Mouse (Mus musculus): ENCODE results near the gene Dctpp1. TPM values are rescaled to one million over a fixed set of nuclear protein-coding genes. Genes with fewer than 3 reads are reported as not detected.

Dctpp1 gene
- polyA plus RNA-seq, 1 experiment from 2014 or later = 224 TPM

DNA sequence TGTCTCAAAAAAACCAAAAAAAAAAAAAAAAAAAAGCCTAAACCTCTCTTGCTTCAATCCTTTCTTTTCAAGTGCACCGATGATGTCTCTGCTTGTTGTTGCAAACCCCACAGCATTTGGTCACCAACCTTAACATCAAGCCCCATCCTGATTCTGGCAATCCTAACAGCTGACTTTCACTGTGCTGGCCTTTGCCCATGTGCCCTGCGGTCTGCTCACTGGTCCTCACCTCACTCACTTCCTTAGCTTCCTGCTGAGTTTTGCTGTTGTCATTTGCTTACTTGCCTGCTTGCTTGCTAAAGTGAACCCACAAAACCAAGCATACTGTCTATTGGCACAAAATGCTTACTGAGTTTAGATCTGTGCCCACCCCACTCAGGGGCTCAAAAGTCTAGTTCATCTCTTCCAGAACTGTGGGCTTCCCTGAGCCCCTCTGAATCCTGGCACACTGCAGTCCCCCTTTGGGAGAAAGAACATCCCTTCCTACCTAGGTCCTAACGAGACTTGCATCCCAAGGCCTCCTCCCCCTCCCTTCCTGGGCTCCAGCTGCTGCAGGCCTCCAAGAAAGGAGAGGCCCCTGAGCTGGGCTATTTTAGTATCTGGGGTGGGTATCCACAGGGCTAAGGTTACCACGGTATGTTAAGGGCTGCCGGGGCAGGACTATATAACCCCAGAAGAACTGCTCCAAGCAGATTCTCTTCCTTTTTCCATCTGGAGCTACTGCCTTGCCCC lies 49.3 kb downstream of the Dctpp1 start:
- ATAC-seq (ENCODE audit: low FRiP score) = no peak
- H3K9me3 ChIP-seq = no peaks in the 10 kb centered on the region
- WGBS = 78% methylated on average over 5 of the region's 5 CpGs
- H3K27me3 ChIP-seq = peaks cover 28% of the 10 kb centered on the region
- 0 out of 2 replicates have a peak overlapping the region, but pooled peaks have one; percentile 12 for H3K9ac ChIP-seq
- H3K4me2 ChIP-seq = no peak overlapping the region
- H3K36me3 ChIP-seq (replicated peaks) = no peaks in the 10 kb centered on the region
- H3K4me1 ChIP-seq = peaks cover 29% of the 10 kb centered on the region
- H3K27ac ChIP-seq = no peak overlapping the region
- no peak overlapping the region for H3K4me3 ChIP-seq (replicated peaks)

DNA sequence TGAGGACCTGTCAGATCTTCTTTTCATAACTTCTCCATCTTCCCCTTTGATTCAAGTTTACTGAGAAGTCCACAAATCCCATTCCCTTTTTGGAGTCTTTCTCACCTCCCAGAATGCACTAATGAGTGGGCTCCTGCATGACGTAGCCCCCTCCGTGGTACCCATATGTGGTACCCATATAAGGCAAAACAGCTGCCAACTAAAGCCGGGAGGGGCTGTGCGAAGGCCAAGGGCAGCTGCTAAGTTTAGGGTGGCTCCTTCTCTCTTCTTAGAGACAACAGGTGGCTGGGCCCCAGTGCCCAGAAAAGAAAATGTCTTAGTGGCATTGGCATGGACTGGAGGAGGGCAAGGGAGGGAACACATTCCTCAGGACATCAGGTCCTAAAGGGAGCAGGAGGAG lies 50.2 kb downstream of the Dctpp1 start:
- H3K36me3 ChIP-seq (replicated peaks) = peaks cover 1% of the 10 kb centered on the region; the same call in 1 of the 2 replicates
- no peak overlapping the region for H3K27ac ChIP-seq
- peaks cover 34% of the 10 kb centered on the region for H3K4me1 ChIP-seq
- no peak overlapping the region for H3K9ac ChIP-seq
- H3K9me3 ChIP-seq = no peaks in the 10 kb centered on the region
- H3K4me2 ChIP-seq = no peak overlapping the region; the same call in 1 of the 2 replicates
- peaks cover 25% of the 10 kb centered on the region for H3K27me3 ChIP-seq
- no peak for ATAC-seq (ENCODE audit: low FRiP score)
- WGBS = 93% methylated on average over 4 of the region's 4 CpGs
- H3K4me3 ChIP-seq (replicated peaks) = no peak overlapping the region

DNA sequence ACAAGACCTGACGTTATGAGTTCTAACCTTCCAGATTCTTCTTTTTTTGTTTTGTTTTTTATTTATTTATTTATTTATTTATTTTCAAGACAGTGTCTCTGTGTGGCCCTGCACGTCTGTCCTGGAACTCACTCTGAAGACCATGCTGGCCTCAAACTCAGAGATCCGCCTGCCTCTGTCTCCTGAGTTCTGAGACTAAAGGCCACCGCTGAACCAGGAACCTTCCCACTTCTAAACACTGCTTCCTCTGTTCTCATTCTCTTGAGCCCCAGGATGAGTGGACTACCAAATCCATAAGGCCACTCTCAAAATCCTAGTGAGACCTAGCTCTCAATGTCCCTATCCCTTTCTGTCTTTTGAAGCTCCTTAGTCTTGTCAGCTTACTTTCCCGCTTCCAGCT lies 50.7 kb downstream of the Dctpp1 start:
- H3K4me3 ChIP-seq (replicated peaks) = no peak overlapping the region
- H3K9ac ChIP-seq = no peak overlapping the region
- peaks cover 5% of the 10 kb centered on the region; the same call in 1 of the 2 replicates for H3K36me3 ChIP-seq (replicated peaks)
- H3K27ac ChIP-seq = no peak overlapping the region
- WGBS = 83% methylated on average over 5 of the region's 5 CpGs
- H3K9me3 ChIP-seq = no peaks in the 10 kb centered on the region
- no peak for ATAC-seq (ENCODE audit: low FRiP score)
- peaks cover 35% of the 10 kb centered on the region for H3K4me1 ChIP-seq
- peaks cover 21% of the 10 kb centered on the region for H3K27me3 ChIP-seq
- peak overlapping the region; percentile 67 for H3K4me2 ChIP-seq

DNA sequence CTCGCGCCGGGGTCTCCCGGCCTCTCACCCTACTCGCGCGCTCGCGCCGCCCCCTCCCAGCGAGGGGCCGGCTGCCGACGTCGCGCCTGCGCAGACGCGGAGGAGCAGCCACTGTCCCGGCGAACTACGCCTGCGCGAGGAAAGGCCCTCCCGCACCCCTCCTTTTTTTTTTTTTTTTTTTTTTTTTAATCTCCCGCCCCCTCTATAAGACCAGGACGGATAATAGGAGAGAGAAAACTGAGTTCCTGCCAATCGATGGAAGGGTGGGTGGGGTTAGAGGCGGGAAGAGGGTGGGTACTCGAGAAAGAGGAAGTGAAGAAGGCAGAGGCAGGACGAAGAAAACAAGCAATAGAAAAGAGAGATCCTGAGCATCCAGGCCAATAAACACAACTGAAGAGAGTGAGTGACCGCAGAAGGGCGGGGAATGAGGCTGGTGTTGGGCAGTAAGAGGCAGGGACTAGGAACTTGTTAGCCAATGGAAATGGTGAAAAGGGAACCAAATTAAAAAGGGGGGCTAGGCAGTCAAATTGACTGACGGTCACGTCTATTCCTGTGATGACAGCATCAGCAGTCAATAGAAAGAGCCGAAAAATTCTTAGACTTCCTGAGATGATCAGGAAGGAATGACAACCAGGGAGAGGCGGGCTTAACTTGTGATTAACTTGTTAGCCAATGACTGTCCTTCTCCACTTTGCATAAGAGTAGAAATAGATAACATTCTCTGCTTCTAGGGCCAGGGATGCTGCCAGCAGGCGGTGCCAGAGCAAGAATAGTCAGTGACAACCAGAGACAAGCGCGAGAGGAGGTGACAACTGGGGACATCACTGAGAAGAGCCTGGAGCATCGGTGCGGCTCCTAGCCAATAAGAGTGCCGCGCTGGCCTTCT lies 51.7 kb downstream of the Dctpp1 start, which contains the start of gene Mylpf:
Mylpf (plus strand) TSS at position 338 of the 886 bp plus-strand sequence.
- Histone ChIP-seq H3K4me1 (peaks cover 35% of the 10 kb centered on the region), H3K4me2 (peak within 1 kb of the TSS; percentile 100), H3K9ac (peak within 1 kb of the TSS; percentile 96), H3K27me3 (peaks cover 10% of the 10 kb centered on the region), H3K36me3 (replicated peaks) (peaks cover 11% of the 10 kb centered on the region), H3K27ac (peak within 1 kb of the TSS; percentile 87), H3K4me3 (replicated peaks) (peak within 1 kb of the TSS; percentile 96), H3K9me3 (no peaks in the 10 kb centered on the region)
- WGBS = under 1% methylated on average over 32 of the region's 44 CpGs
- peak; percentile 94 for ATAC-seq (ENCODE audit: low FRiP score)

DNA sequence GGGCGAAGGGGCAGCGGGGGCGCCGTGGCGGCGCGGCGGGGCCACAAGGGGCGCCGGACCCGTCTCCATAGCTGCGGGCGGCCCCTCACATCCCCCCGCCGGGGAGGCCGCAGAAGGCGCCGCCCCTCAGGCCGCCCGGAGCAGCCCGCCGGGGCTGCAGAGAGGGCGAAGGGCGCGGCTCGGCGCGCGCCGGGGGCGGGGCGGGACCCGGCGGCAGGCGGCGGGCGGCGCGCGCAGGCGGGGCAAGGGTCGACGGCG lies 52.3 kb downstream of the Dctpp1 start, which contains the start of gene Tbc1d10b:
Tbc1d10b (minus strand) TSS at position 174 of the 258 bp plus-strand sequence.
- ATAC-seq (ENCODE audit: low FRiP score) = peak; percentile 37; the same call in 1 of the 2 replicates

DNA sequence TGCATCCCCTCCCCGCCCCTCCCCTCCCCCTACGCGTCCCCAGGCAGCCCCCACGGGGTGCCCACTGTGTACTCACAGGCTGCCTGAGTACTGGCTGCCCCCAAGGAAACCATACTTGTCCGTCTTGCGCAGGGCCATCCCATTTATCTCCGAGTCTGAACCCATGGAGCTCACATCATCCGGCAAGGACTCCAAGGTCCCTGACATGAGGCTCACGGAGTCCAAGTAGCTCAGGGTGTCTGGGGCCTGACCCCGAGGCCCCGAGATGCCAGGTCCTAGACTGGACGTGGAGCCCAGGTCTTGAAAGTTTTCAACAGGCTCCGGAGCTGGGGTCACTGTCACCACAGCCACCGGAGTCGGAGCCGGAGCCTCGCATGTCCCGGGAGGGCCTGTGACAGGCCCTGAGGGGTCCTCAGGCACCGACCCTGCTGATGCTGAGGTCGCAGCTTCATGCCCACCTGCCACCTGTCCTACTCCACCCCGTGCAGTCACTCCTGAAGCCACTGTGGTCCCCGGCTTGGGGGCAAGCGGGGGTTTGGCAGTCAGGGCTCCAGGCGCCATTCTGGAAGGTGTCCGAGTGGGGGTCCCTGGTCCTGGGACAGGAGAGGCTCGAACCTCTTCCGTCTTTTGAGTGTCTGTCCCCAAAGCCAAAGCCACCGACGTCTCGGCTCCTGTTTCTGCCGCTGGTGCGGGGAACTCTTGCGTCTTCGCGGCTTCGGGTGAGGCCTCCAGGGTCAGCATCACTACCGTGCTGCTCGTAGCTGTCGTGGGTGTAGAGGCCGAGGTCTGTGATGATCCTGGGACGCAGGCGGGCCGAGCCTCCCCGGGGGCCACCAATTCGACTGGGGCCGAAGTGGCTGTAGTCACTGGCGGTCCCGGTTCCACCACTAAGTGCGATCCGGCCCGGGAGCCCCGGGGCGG lies 52.9 kb downstream of the Dctpp1 start:
- Histone ChIP-seq H3K4me3 (replicated peaks) (peak overlapping the region; percentile 96), H3K27me3 (0 out of 2 replicates have a peak, but pooled peaks cover 2% of the 10 kb centered on the region), H3K4me2 (peak overlapping the region; percentile 100), H3K27ac (peak overlapping the region; percentile 87), H3K4me1 (peaks cover 35% of the 10 kb centered on the region), H3K9ac (peak overlapping the region; percentile 96), H3K36me3 (replicated peaks) (peaks cover 23% of the 10 kb centered on the region), H3K9me3 (no peaks in the 10 kb centered on the region)
- WGBS = under 1% methylated on average over 53 of the region's 53 CpGs
- ATAC-seq (ENCODE audit: low FRiP score) = peak; percentile 12; the same call in 1 of the 2 replicates

More for the DNA sequence above, 52.3 kb downstream of the Dctpp1 start, which contains the start of gene Tbc1d10b:
- Histone ChIP-seq H3K27me3 (0 out of 2 replicates have a peak, but pooled peaks cover 5% of the 10 kb centered on the region), H3K9me3 (no peaks in the 10 kb centered on the region), H3K4me3 (replicated peaks) (peak within 1 kb of the TSS; percentile 96), H3K9ac (peak within 1 kb of the TSS; percentile 96), H3K4me2 (peak within 1 kb of the TSS; percentile 100), H3K36me3 (replicated peaks) (peaks cover 17% of the 10 kb centered on the region), H3K4me1 (peaks cover 35% of the 10 kb centered on the region), H3K27ac (peak within 1 kb of the TSS; percentile 87)
- 1% methylated on average over 12 of the region's 44 CpGs for WGBS

Other genes with a start within 250 kb of the Dctpp1 start
- 4.2 and 4.6 TPM in 2 replicates for gene Mvp, start 246.1 kb downstream of the Dctpp1 start, polyA plus RNA-seq (2016; fragmentation: Nextera tagmentation; extraction: Ambion mirVana)
- gene Pagr1b, start 244.2 kb downstream of the Dctpp1 start, polyA plus RNA-seq (2016; fragmentation: Nextera tagmentation; extraction: Ambion mirVana) = 0.38 and 0.56 TPM in 2 replicates
- gene Pagr1a, start 243.4 kb downstream of the Dctpp1 start, polyA plus RNA-seq (2016; fragmentation: Nextera tagmentation; extraction: Ambion mirVana) = 51.4 and 66.8 TPM in 2 replicates
- gene Gm42742, start 239.6 kb downstream of the Dctpp1 start, polyA plus RNA-seq (2016; fragmentation: Nextera tagmentation; extraction: Ambion mirVana) = 53.3 and 75.4 TPM in 2 replicates
- 5.0 and 6.5 TPM in 2 replicates for gene Prrt2, start 239.5 kb downstream of the Dctpp1 start, polyA plus RNA-seq (2016; fragmentation: Nextera tagmentation; extraction: Ambion mirVana)
- gene Maz, start 233.7 kb downstream of the Dctpp1 start, polyA plus RNA-seq (2016; fragmentation: Nextera tagmentation; extraction: Ambion mirVana) = 95.2 and 113 TPM in 2 replicates
- 163 and 170 TPM in 2 replicates for gene Kif22, start 218.2 kb downstream of the Dctpp1 start, polyA plus RNA-seq (2016; fragmentation: Nextera tagmentation; extraction: Ambion mirVana)
- gene Zg16, start 173.4 kb downstream of the Dctpp1 start, polyA plus RNA-seq (2016; fragmentation: Nextera tagmentation; extraction: Ambion mirVana) = not detected in 2 replicates
- 0.88 and 0.91 TPM in 2 replicates for gene AI467606, start 169.3 kb downstream of the Dctpp1 start, polyA plus RNA-seq (2016; fragmentation: Nextera tagmentation; extraction: Ambion mirVana)
- gene Qprt, start 138.5 kb downstream of the Dctpp1 start, polyA plus RNA-seq (2016; fragmentation: Nextera tagmentation; extraction: Ambion mirVana) = 2.0 and 2.4 TPM in 2 replicates
- 0.23 TPM in 1 of 2 replicates, not detected in the other for gene Spn, start 122.9 kb downstream of the Dctpp1 start, polyA plus RNA-seq (2016; fragmentation: Nextera tagmentation; extraction: Ambion mirVana)
- gene Cd2bp2, start 64.7 kb downstream of the Dctpp1 start, polyA plus RNA-seq (2016; fragmentation: Nextera tagmentation; extraction: Ambion mirVana) = 104 and 108 TPM in 2 replicates
- gene Tbc1d10b, start 52.2 kb downstream of the Dctpp1 start, polyA plus RNA-seq (2016; fragmentation: Nextera tagmentation; extraction: Ambion mirVana) = 30.8 and 34.3 TPM in 2 replicates
- 9.2 and 10.1 TPM in 2 replicates for gene Mylpf, start 51.8 kb downstream of the Dctpp1 start, polyA plus RNA-seq (2016; fragmentation: Nextera tagmentation; extraction: Ambion mirVana)
- 77.6 and 80.2 TPM in 2 replicates for gene Zfp553, start 27.6 kb downstream of the Dctpp1 start, polyA plus RNA-seq (2016; fragmentation: Nextera tagmentation; extraction: Ambion mirVana)
- 42.6 and 43.4 TPM in 2 replicates for gene Sept1, start 27.6 kb downstream of the Dctpp1 start, polyA plus RNA-seq (2016; fragmentation: Nextera tagmentation; extraction: Ambion mirVana)
- 53.3 and 60.3 TPM in 2 replicates for gene Zfp771, start 16.4 kb downstream of the Dctpp1 start, polyA plus RNA-seq (2016; fragmentation: Nextera tagmentation; extraction: Ambion mirVana)
- gene Sephs2, start 13.3 kb upstream of the Dctpp1 start, polyA plus RNA-seq (2016; fragmentation: Nextera tagmentation; extraction: Ambion mirVana) = 73.7 and 81.6 TPM in 2 replicates
- gene Itgal, start 35.6 kb upstream of the Dctpp1 start, polyA plus RNA-seq (2016; fragmentation: Nextera tagmentation; extraction: Ambion mirVana) = 0.26 and 0.47 TPM in 2 replicates
- gene Zfp768, start 84.9 kb upstream of the Dctpp1 start, polyA plus RNA-seq (2016; fragmentation: Nextera tagmentation; extraction: Ambion mirVana) = 16.3 and 18.4 TPM in 2 replicates
- gene Zfp747, start 115.3 kb upstream of the Dctpp1 start, polyA plus RNA-seq (2016; fragmentation: Nextera tagmentation; extraction: Ambion mirVana) = 6.9 and 9.1 TPM in 2 replicates
- 5.2 and 5.6 TPM in 2 replicates for gene 9130019O22Rik, start 126.5 kb upstream of the Dctpp1 start, polyA plus RNA-seq (2016; fragmentation: Nextera tagmentation; extraction: Ambion mirVana)
- 5.2 and 5.5 TPM in 2 replicates for gene E430018J23Rik, start 132.9 kb upstream of the Dctpp1 start, polyA plus RNA-seq (2016; fragmentation: Nextera tagmentation; extraction: Ambion mirVana)
- gene Zfp764, start 146.1 kb upstream of the Dctpp1 start, polyA plus RNA-seq (2016; fragmentation: Nextera tagmentation; extraction: Ambion mirVana) = 5.3 and 6.4 TPM in 2 replicates
- gene Zfp688, start 161.4 kb upstream of the Dctpp1 start, polyA plus RNA-seq (2016; fragmentation: Nextera tagmentation; extraction: Ambion mirVana) = 32.3 and 36.4 TPM in 2 replicates
- 16.0 and 18.8 TPM in 2 replicates for gene Zfp689, start 188.4 kb upstream of the Dctpp1 start, polyA plus RNA-seq (2016; fragmentation: Nextera tagmentation; extraction: Ambion mirVana)
- gene Prr14, start 198.9 kb upstream of the Dctpp1 start, polyA plus RNA-seq (2016; fragmentation: Nextera tagmentation; extraction: Ambion mirVana) = 63.0 and 64.7 TPM in 2 replicates
- gene Fbrs, start 218.5 kb upstream of the Dctpp1 start, polyA plus RNA-seq (2016; fragmentation: Nextera tagmentation; extraction: Ambion mirVana) = 10.4 and 12.3 TPM in 2 replicates

Measured in forebrain, embryonic 12.5 days (tissue).